Mouse (Mus musculus) B cell, adult 2 months (primary cell): ENCODE measurements around the gene Gfy.
"Not testable (repeated sequence)": the region's sequence is repeated elsewhere in the genome, so short reads cannot be mapped to it uniquely, and the experiment has no call there.

ENCODE experiments used
- DNase-seq, 2 experiments: peaks; one replicate each; pipeline ENCODE4 v3.0.0; 2022

Gfy gene

GRCm38 (mm10) chr7:45193406-45193805 lies 14.0 kb upstream of the Gfy start:
- DNase-seq: no peak

- DNase-seq: no peak
Observed at GRCm38 (mm10) chr7:45192585-45193310, 13.4 kb upstream of the Gfy start.

GRCm38 (mm10) chr7:45191803-45192363 lies 12.5 kb upstream of the Gfy start:
- DNase-seq: no peak

GRCm38 (mm10) chr7:45191161-45191560 lies 11.8 kb upstream of the Gfy start:
- no peak for DNase-seq

- DNase-seq: no peak
Observed at GRCm38 (mm10) chr7:45190186-45190585, 10.8 kb upstream of the Gfy start.

- no peak for DNase-seq
Observed at GRCm38 (mm10) chr7:45189600-45189999, 10.2 kb upstream of the Gfy start.

- no peak for DNase-seq
Observed at GRCm38 (mm10) chr7:45185921-45186320, 6.6 kb upstream of the Gfy start.

GRCm38 (mm10) chr7:45183672-45184071 lies 4.3 kb upstream of the Gfy start:
- DNase-seq: no peak

- no peak for DNase-seq
Observed at GRCm38 (mm10) chr7:45182606-45183005, 3.2 kb upstream of the Gfy start.

GRCm38 (mm10) chr7:45182199-45182601 lies 2.8 kb upstream of the Gfy start:
- peak; percentile 87 to 90 for DNase-seq

- no peak for DNase-seq
Observed at GRCm38 (mm10) chr7:45181540-45181939, 2.2 kb upstream of the Gfy start.

GRCm38 (mm10) chr7:45180896-45181477 lies 1.6 kb upstream of the Gfy start, which contains the start of gene Pth2:
Gene Pth2, plus strand, starts transcription at chr7:45180995.
- no peak for DNase-seq

- DNase-seq: peak; percentile 56 to 61
Observed at GRCm38 (mm10) chr7:45178550-45178949, 819 bp downstream of the Gfy start.

- DNase-seq: no peak
Observed at GRCm38 (mm10) chr7:45176356-45176755, 3.0 kb downstream of the Gfy start.

GRCm38 (mm10) chr7:45175929-45176328 lies 3.4 kb downstream of the Gfy start:
- no peak for DNase-seq

- no peak for DNase-seq
Observed at GRCm38 (mm10) chr7:45175398-45175797, 4.0 kb downstream of the Gfy start.

- no peak for DNase-seq
Observed at GRCm38 (mm10) chr7:45174567-45175280, 4.6 kb downstream of the Gfy start.

GRCm38 (mm10) chr7:45173772-45174171 lies 5.6 kb downstream of the Gfy start:
- not testable (repeated sequence) for DNase-seq

GRCm38 (mm10) chr7:45172974-45173373 lies 6.4 kb downstream of the Gfy start:
- peak; percentile 73 to 74 for DNase-seq

- peak; percentile 43 to 47 for DNase-seq
Observed at GRCm38 (mm10) chr7:45169495-45169894, 9.9 kb downstream of the Gfy start.

GRCm38 (mm10) chr7:45168656-45169055 lies 10.7 kb downstream of the Gfy start:
- DNase-seq: no peak

- no peak for DNase-seq
Observed at GRCm38 (mm10) chr7:45167761-45168445, 11.5 kb downstream of the Gfy start.

GRCm38 (mm10) chr7:45166950-45167401 lies 12.4 kb downstream of the Gfy start:
- no peak for DNase-seq
